Mouse (Mus musculus): ENCODE data around the gene Adra1b.

DNA sequence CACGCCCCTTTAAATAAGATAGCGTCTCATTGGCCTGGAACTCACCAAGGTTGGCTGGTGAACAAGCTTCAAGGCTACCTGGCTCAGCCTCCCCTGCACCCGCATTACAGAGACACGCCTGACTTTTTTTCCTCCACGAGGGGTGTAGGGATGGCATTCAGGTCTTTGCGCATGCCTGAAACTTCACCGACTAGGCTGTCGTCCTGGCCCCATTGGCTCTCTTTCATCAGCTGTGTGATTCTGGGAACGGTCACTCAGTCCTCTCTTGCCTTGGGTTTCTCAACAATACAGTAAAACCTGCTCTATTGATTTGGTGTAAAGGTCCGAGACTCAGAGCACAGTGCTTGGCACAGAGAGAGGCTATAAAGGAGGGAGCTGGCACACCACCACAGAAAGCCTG, 2.3 kb upstream of the Adra1b start:
- TF ChIP-seq CTCF (conservative IDR thresholded peaks at IDR 0.05; ENCODE audit: insufficient read depth, insufficient read length, low read depth, low read length) (no peak), POLR2A (IDR thresholded peaks at IDR 0.05; ENCODE audit: low read depth, low read length) (no peak)
